Mouse (Mus musculus): ENCODE measurements at regions not wholly inside any gene's neighbourhood (a gene's known extent, or its start where the extent isn't known, plus 50 kb on each side); places are given as distances from the start of the nearest gene placed in this dataset.
A peak's percentile ranks its signal among the peaks of the same experiment; 100 is the strongest.

DNA sequence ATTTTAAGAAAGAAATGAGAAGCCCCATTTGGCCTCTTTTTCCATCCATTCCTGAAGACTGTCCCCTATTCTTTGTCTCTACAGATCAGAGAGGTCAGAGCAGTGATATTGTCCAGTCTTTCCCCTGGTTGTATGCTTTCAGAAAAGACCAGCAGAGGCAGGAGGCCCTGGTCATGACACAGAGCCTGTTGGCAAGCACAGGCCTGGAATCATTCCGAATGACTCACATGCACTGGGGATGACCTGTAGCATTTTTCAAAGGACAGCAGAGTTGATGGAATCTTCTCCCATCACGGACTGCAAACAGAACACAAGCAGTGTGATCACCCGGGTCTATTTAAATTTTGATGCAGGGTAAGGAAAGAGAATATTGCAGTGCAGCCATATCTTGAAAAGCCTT is 50.2 kb upstream of the Nxt1 start:
- Histone ChIP-seq H3K27me3 (ENCODE audit: insufficient read depth, low read length) (no peaks in the 10 kb centered on the region), H3K4me3 (ENCODE audit: low read depth, low read length) (no peak overlapping the region)
- TF ChIP-seq CTCF (IDR thresholded peaks at IDR 0.05; ENCODE audit: low read depth) = no peak

DNA sequence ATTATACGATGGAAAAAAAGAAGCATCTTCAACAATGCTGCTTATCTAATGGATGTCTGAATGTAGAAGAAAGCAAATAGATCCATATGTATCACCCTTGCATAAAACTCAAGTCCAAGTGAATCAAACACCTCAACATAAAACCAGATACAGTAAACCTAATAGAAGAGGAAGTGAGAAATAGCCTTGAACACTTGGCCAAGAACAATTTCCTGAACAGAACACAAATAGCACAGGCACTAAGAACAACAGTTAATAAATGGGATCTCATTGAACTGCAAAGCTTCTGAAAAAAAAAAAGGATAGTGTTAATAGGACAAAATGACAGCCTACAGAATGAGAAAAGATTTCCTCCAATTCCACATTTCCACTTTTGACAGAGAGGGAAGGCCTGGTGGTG is 60.5 kb upstream of the Nxt1 start:
- no peak for DNase-seq
- TF ChIP-seq CTCF (IDR thresholded peaks at IDR 0.05; ENCODE audit: low read depth) = no peak
- 73% methylated on average over 1 of the region's 1 CpGs for WGBS
- no peaks in the 10 kb centered on the region for H3K36me3 ChIP-seq (ENCODE audit: insufficient read depth)
- H3K4me1 ChIP-seq (ENCODE audit: insufficient read depth) = no peaks in the 10 kb centered on the region
- no peaks in the 10 kb centered on the region for H3K9me3 ChIP-seq (ENCODE audit: low read depth, low read length)
- no peaks in the 10 kb centered on the region for H3K27me3 ChIP-seq (ENCODE audit: insufficient read depth, low read length)
- ATAC-seq (ENCODE audit: insufficient read depth) = no peak
- no peak overlapping the region for H3K4me2 ChIP-seq
- H3K9ac ChIP-seq = no peak overlapping the region
- no peak overlapping the region for H3K4me3 ChIP-seq (ENCODE audit: low read depth, low read length)
- no peak overlapping the region for H3K27ac ChIP-seq (ENCODE audit: low read depth)

More for the DNA sequence above, 50.2 kb upstream of the Nxt1 start:
- no peak overlapping the region for H3K27ac ChIP-seq (ENCODE audit: low read depth)
- H3K9me3 ChIP-seq (ENCODE audit: low read depth, low read length) = no peaks in the 10 kb centered on the region
- DNase-seq (no peak), ATAC-seq (ENCODE audit: insufficient read depth) (no peak)
- H3K36me3 ChIP-seq (ENCODE audit: insufficient read depth) = no peaks in the 10 kb centered on the region
- no peaks in the 10 kb centered on the region for H3K4me1 ChIP-seq (ENCODE audit: insufficient read depth)
- WGBS = 26% methylated on average over 3 of the region's 3 CpGs
- H3K4me2 ChIP-seq = no peak overlapping the region
- no peak overlapping the region for H3K9ac ChIP-seq

DNA sequence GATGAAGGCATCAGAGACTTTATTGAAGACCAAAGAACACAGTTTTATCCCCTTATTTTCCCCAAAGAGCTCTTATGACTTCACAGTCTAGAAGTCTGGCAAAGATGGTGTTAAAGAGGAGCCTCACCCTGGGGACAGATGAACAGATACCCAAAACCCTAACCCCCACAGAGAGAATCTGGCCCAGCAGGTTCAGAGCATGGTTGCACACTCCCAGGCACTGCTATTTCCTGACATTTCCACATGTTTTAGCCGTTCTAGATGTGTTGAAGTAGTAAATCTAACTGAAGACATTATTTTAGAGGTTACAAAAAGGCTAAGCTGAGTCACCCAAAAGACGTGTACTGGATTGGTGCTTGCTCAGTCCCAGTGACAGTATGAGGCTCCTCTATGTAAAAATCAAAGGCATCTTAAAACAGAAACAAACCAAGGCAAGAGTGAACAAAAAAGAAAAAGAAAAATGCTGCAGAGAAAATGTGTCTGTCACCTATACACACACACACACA is 66.9 kb upstream of the Nxt1 start:
- ATAC-seq (ENCODE audit: insufficient read depth) (no peak), DNase-seq (no peak)
- H3K9me3 ChIP-seq (ENCODE audit: low read depth, low read length) = no peaks in the 10 kb centered on the region
- no peak overlapping the region for H3K4me3 ChIP-seq (ENCODE audit: low read depth, low read length)
- no peak overlapping the region for H3K4me2 ChIP-seq
- no peak for TF ChIP-seq CTCF (IDR thresholded peaks at IDR 0.05; ENCODE audit: low read depth)
- no peaks in the 10 kb centered on the region for H3K36me3 ChIP-seq (ENCODE audit: insufficient read depth)
- 36% methylated on average over 2 of the region's 2 CpGs for WGBS
- no peak overlapping the region for H3K27ac ChIP-seq (ENCODE audit: low read depth)
- no peaks in the 10 kb centered on the region for H3K4me1 ChIP-seq (ENCODE audit: insufficient read depth)
- H3K9ac ChIP-seq = no peak overlapping the region
- H3K27me3 ChIP-seq (ENCODE audit: insufficient read depth, low read length) = no peaks in the 10 kb centered on the region

DNA sequence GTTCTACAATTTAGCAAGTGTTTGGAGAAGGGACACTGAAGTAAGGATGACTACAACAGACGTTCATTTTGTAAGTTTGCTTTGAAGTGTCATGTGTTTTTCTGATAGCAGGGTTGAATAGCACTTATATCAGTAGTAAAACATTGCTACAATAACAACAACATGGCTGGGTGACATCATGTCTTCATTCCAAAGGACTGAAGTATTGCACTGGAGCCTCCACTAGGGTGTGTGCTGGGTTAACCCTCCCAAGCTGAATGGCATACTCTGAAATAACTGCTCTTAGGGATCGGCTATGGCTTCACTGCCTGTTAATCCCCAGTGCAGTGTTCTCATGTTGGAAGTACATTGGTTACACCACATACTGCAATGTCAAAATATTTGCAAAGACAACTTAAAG is 68.5 kb upstream of the Nxt1 start:
- DNase-seq (no peak), ATAC-seq (ENCODE audit: insufficient read depth) (peak; percentile 41; the same call in 1 of the 2 replicates)
- no peak; the same call in 1 of the 2 replicates for TF ChIP-seq CTCF (IDR thresholded peaks at IDR 0.05; ENCODE audit: low read depth)
- H3K9ac ChIP-seq = no peak overlapping the region
- no peaks in the 10 kb centered on the region for H3K27me3 ChIP-seq (ENCODE audit: insufficient read depth, low read length)
- no peak overlapping the region for H3K4me2 ChIP-seq
- H3K27ac ChIP-seq (ENCODE audit: low read depth) = no peak overlapping the region
- H3K36me3 ChIP-seq (ENCODE audit: insufficient read depth) = no peaks in the 10 kb centered on the region
- 52% methylated on average over 2 of the region's 2 CpGs for whole genome bisulfite sequencing
- H3K4me1 ChIP-seq (ENCODE audit: insufficient read depth) = no peaks in the 10 kb centered on the region
- H3K4me3 ChIP-seq (ENCODE audit: low read depth, low read length) = no peak overlapping the region
- no peaks in the 10 kb centered on the region for H3K9me3 ChIP-seq (ENCODE audit: low read depth, low read length)

GRCm38 (mm10) chr2:148603315-148603714 is 69.1 kb upstream of the Nxt1 start:
- Histone ChIP-seq H3K4me1 (ENCODE audit: insufficient read depth) (no peaks in the 10 kb centered on the region), H3K27ac (ENCODE audit: low read depth) (no peak overlapping the region), H3K9ac (no peak overlapping the region), H3K4me3 (ENCODE audit: low read depth, low read length) (no peak overlapping the region), H3K9me3 (ENCODE audit: low read depth, low read length) (no peaks in the 10 kb centered on the region), H3K27me3 (ENCODE audit: insufficient read depth, low read length) (no peaks in the 10 kb centered on the region), H3K36me3 (ENCODE audit: insufficient read depth) (no peaks in the 10 kb centered on the region), H3K4me2 (no peak overlapping the region)
- ATAC-seq (ENCODE audit: insufficient read depth) (no peak), DNase-seq (no peak)
- no peak for TF ChIP-seq CTCF (IDR thresholded peaks at IDR 0.05; ENCODE audit: low read depth)
- 31% methylated on average over 2 of the region's 2 CpGs for WGBS

DNA sequence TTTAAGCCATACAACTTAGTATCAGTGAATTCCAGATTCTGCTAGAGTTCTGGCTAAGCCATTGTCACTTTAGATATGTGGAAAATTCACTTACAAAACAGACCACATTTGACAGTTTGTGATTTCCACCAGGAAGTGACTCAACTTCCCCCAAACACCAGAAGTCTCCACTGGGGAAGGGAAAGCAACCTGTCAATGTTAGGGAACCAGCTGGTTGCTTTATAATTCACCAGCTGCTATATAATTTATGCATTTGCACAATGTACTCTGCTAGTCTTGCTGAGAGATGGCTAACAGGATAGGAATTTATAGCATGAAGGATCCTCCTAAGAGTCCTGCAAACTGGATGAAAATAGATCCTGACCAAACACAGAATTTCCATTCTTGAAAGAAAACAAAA is 72.9 kb upstream of the Nxt1 start:
- no peak for TF ChIP-seq CTCF (IDR thresholded peaks at IDR 0.05; ENCODE audit: low read depth)
- Histone ChIP-seq H3K27ac (ENCODE audit: low read depth) (no peak overlapping the region), H3K4me3 (ENCODE audit: low read depth, low read length) (no peak overlapping the region), H3K4me1 (ENCODE audit: insufficient read depth) (no peaks in the 10 kb centered on the region), H3K27me3 (ENCODE audit: insufficient read depth, low read length) (no peaks in the 10 kb centered on the region), H3K4me2 (no peak overlapping the region), H3K36me3 (ENCODE audit: insufficient read depth) (no peaks in the 10 kb centered on the region), H3K9ac (no peak overlapping the region), H3K9me3 (ENCODE audit: low read depth, low read length) (no peaks in the 10 kb centered on the region)
- DNase-seq (no peak), ATAC-seq (ENCODE audit: insufficient read depth) (no peak)

DNA sequence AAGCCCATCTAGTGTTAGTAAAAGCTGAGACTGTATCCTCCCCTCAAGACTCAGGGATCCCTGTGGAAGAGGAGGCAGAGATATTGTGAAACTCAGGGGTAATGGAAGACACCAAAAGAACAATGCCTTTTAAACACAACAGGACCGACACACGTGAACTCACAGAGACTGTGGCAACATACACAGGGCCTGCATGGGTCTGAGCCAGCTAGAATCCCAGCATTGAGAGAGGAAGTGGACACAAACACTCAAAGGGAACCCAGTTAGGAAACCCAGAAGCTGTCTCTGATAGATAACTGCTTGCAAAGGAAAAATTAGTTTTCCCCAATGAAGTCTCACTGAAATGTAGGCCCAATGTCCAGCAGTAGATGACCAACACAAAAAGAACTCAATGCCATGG is 75.4 kb upstream of the Nxt1 start:
- Histone ChIP-seq H3K4me3 (ENCODE audit: low read depth, low read length) (no peak overlapping the region), H3K9ac (no peak overlapping the region), H3K9me3 (ENCODE audit: low read depth, low read length) (no peaks in the 10 kb centered on the region), H3K36me3 (ENCODE audit: insufficient read depth) (no peaks in the 10 kb centered on the region), H3K27me3 (ENCODE audit: insufficient read depth, low read length) (no peaks in the 10 kb centered on the region), H3K4me1 (ENCODE audit: insufficient read depth) (no peaks in the 10 kb centered on the region), H3K27ac (ENCODE audit: low read depth) (no peak overlapping the region), H3K4me2 (no peak overlapping the region)
- TF ChIP-seq CTCF (IDR thresholded peaks at IDR 0.05; ENCODE audit: low read depth) = no peak
- no peak for DNase-seq
- ATAC-seq (ENCODE audit: insufficient read depth) = no peak
- 82% methylated on average over 2 of the region's 2 CpGs for WGBS

Data from lung, embryonic 14.5 days (tissue).